Mouse (Mus musculus): ENCODE data around the gene Nkg7. TPM values are rescaled to one million over a fixed set of nuclear protein-coding genes. Genes with fewer than 3 reads are reported as not detected.

Gene Nkg7
- polyA plus RNA-seq, 1 experiment from 2014 or later: 0.26 TPM

DNA sequence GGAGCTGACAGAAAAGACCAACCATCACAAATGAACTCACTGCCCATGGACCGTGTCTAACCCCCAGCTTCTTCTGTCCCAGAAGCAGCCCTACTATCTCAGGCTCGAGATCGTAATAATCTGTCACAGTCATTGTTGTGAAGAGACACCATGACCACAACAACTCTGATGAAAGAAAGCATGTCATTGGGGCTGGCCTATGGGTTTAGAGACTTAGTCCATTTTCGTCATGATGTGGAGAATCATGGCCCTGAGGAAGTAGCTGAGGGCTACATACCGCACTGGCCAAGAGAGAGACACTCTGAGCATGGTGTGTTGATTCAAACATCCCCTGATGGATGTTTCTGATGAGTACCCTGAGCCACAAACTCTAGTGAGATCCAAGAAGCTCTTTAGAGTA, 2.2 kb upstream of the Nkg7 start:
- no peak overlapping the region for H3K4me3 ChIP-seq (ENCODE audit: inconsistent target)
- H3K79me2 ChIP-seq (ENCODE audit: inconsistent target): no peaks in the 10 kb centered on the region
- 91% methylated on average over 5 of the region's 5 CpGs for WGBS (ENCODE audit: missing documents)
- no peak overlapping the region for H3K27ac ChIP-seq
- no peaks in the 10 kb centered on the region for H3K36me3 ChIP-seq (ENCODE audit: inconsistent target)

- H3K36me3 ChIP-seq (ENCODE audit: inconsistent target): no peaks in the 10 kb centered on the region
- H3K4me3 ChIP-seq (ENCODE audit: inconsistent target): no peak overlapping the region
- 61% methylated on average over 4 of the region's 4 CpGs for WGBS (ENCODE audit: missing documents)
- no peak overlapping the region for H3K27ac ChIP-seq
- H3K79me2 ChIP-seq (ENCODE audit: inconsistent target): no peaks in the 10 kb centered on the region
Observed at GRCm38 (mm10) chr7:43438611-43439010, 1.7 kb downstream of the Nkg7 start.

DNA sequence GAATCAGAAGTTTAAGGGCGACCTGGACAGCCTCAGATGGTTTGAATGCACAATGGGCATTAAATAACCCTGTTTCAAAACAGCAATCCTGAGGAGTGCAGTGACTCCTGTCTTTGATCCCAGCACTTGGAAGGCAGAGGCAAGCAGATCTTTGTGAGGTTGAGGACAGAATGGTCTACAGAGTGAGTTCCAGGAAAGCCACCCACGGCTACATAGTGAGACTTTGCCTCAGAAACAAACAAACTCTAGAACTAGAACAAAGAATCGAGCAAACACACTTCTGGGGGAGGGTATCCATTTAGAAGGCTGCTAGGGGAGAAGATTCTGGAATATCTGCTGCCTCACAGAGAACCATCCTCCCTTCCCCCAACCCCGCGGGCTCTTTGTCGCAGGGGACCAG, 3.6 kb downstream of the Nkg7 start, which contains the start of gene Cldnd2:
TSS of gene Cldnd2 (plus strand) at position 301 of the 400 bp plus-strand sequence.
- H3K27ac ChIP-seq: no peak within 1 kb of the TSS
- H3K4me3 ChIP-seq (ENCODE audit: inconsistent target): no peak within 1 kb of the TSS
- H3K79me2 ChIP-seq (ENCODE audit: inconsistent target): peaks cover 15% of the 10 kb centered on the region
- whole genome bisulfite sequencing (ENCODE audit: missing documents): 92% methylated on average over 6 of the region's 6 CpGs
- no peaks in the 10 kb centered on the region for H3K36me3 ChIP-seq (ENCODE audit: inconsistent target)

GRCm38 (mm10) chr7:43441071-43441470, 4.2 kb downstream of the Nkg7 start:
- no peak overlapping the region for H3K4me3 ChIP-seq (ENCODE audit: inconsistent target)
- WGBS (ENCODE audit: missing documents): 86% methylated on average over 3 of the region's 3 CpGs

GRCm38 (mm10) chr7:43442684-43443083, 5.8 kb downstream of the Nkg7 start:
- 1% methylated on average over 9 of the region's 9 CpGs for WGBS (ENCODE audit: missing documents)
- H3K79me2 ChIP-seq (ENCODE audit: inconsistent target): peaks cover 35% of the 10 kb centered on the region
- H3K4me3 ChIP-seq (ENCODE audit: inconsistent target): peak overlapping the region; percentile 67
- H3K36me3 ChIP-seq (ENCODE audit: inconsistent target): no peaks in the 10 kb centered on the region
- peak overlapping the region; percentile 94 for H3K27ac ChIP-seq

More at GRCm38 (mm10) chr7:43441071-43441470, 4.2 kb downstream of the Nkg7 start:
- Histone ChIP-seq H3K27ac (no peak overlapping the region), H3K79me2 (ENCODE audit: inconsistent target) (peaks cover 19% of the 10 kb centered on the region), H3K36me3 (ENCODE audit: inconsistent target) (no peaks in the 10 kb centered on the region)

DNA sequence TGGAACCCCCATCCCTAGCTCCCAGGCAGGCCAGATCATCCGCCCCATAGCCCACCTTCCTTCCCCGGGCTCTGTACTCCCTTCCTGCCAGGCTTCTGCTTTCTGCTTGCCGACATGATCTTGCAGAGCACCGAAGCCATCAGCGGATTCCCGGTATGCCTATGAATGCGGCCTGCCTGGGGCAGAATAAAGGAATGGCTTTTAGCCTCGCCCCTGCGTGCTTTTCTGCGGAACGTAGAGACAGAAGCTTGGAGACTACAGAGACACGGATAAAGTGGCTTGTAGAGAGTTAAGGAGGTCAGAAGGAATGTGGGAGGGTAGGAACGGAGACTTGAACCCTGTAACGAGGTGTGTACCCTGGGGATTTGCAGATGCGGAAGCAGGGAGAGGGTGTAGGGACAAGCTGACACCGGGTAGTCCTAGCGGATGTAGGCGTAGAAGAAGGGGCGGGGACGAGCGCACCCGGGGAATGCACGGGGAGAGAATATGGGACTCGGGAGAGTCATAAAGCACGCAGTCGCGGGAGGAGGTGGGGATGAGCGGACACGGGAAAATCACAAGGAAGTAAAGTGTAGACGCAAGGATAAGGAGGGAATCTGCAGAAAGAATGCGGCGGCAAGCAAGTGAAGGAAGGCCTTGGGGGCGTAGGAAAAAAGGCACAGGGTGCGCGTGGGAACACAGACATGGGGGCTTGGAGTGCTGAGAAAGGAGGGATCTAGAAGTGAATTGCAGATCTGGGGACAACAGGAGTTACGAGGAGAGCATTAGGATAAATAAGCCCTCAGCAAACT, 6.4 kb downstream of the Nkg7 start:
- Histone ChIP-seq H3K27ac (peak overlapping the region; percentile 94), H3K36me3 (ENCODE audit: inconsistent target) (no peaks in the 10 kb centered on the region), H3K4me3 (ENCODE audit: inconsistent target) (peak overlapping the region; percentile 67), H3K79me2 (ENCODE audit: inconsistent target) (peaks cover 42% of the 10 kb centered on the region)
- 1% methylated on average over 36 of the region's 36 CpGs for WGBS (ENCODE audit: missing documents)

DNA sequence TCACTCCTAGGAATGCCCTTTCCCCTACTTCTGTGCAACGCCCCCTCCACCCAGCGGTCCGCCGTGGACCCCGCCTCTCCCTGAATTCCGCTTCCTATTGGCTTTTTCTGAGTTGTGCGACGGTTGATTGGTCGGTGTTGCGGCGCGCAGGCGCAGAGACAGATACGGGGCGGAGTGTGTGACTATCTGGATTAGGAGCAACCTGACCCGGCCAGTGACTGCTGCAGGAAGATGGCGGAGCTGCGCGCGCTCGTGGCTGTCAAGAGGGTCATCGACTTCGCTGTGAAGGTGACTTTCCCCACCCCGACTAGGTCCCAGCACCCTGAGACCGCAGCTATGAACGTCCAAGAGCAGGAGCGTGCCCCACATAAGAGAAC, 7.0 kb downstream of the Nkg7 start, which contains the start of the genes Etfb and Gm45233:
TSS of gene Etfb (plus strand) at position 167 of the 377 bp plus-strand sequence.
TSS of gene Gm45233 (plus strand) at position 212 of the 377 bp plus-strand sequence.
- H3K4me3 ChIP-seq (ENCODE audit: inconsistent target): peak within 1 kb of the TSS; percentile 67
- peak within 1 kb of the TSS; percentile 94 for H3K27ac ChIP-seq
- H3K36me3 ChIP-seq (ENCODE audit: inconsistent target): no peaks in the 10 kb centered on the region
- WGBS (ENCODE audit: missing documents): under 1% methylated on average over 27 of the region's 27 CpGs
- peaks cover 47% of the 10 kb centered on the region for H3K79me2 ChIP-seq (ENCODE audit: inconsistent target)

DNA sequence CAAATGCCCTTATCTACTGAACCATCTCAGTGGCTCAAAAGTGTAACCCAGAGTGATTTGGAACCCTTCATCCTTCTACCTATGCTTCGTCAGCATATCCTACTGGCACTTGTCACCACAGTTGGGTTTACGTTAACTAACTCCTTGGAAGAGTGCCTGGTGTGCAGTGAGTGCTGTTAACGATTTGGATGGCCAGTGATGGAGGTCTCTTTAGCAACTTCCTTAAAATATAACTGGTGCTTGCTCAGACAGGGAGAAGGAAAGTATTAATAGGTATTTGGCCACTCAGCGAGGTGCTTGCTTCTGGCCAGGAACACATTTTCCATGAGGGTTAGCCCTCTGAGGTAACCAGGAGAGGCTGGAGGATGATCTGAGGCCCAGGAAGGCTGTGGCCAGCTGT, 10.9 kb downstream of the Nkg7 start:
- 46% methylated on average over 4 of the region's 4 CpGs for WGBS (ENCODE audit: missing documents)
- no peak overlapping the region for H3K4me3 ChIP-seq (ENCODE audit: inconsistent target)
- H3K36me3 ChIP-seq (ENCODE audit: inconsistent target): 0 out of 2 replicates have a peak, but pooled peaks cover 2% of the 10 kb centered on the region
- peaks cover 52% of the 10 kb centered on the region for H3K79me2 ChIP-seq (ENCODE audit: inconsistent target)
- H3K27ac ChIP-seq: no peak overlapping the region

DNA sequence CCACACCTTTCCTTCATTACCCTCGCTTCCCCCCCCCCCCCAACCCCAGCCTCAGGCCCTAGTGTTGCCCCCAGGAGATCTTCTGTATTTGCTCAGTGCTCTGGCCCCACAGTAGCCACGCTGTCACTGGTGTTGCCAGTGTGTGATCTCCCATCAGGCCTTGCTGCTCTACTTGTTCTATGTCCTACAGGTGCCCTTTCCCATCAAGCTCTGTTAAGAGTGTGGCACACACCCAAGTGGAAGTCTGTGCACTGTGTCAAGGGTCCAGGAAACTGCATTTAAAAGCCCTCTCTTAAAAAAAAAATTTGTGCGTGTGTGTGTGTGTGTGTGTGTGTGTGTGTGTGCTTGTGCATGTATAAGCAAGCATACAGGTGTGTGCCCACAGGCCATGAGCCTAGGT, 11.4 kb downstream of the Nkg7 start:
- H3K36me3 ChIP-seq (ENCODE audit: inconsistent target): 0 out of 2 replicates have a peak, but pooled peaks cover 6% of the 10 kb centered on the region
- no peak overlapping the region for H3K4me3 ChIP-seq (ENCODE audit: inconsistent target)
- 55% methylated on average over 2 of the region's 3 CpGs for WGBS (ENCODE audit: missing documents)
- peaks cover 52% of the 10 kb centered on the region for H3K79me2 ChIP-seq (ENCODE audit: inconsistent target)
- no peak overlapping the region for H3K27ac ChIP-seq

GRCm38 (mm10) chr7:43449811-43450210, 12.9 kb downstream of the Nkg7 start:
- no peak overlapping the region for H3K27ac ChIP-seq
- no peak overlapping the region for H3K4me3 ChIP-seq (ENCODE audit: inconsistent target)
- WGBS (ENCODE audit: missing documents): 94% methylated on average over 2 of the region's 2 CpGs
- peaks cover 44% of the 10 kb centered on the region for H3K79me2 ChIP-seq (ENCODE audit: inconsistent target)
- peaks cover 17% of the 10 kb centered on the region for H3K36me3 ChIP-seq (ENCODE audit: inconsistent target)

DNA sequence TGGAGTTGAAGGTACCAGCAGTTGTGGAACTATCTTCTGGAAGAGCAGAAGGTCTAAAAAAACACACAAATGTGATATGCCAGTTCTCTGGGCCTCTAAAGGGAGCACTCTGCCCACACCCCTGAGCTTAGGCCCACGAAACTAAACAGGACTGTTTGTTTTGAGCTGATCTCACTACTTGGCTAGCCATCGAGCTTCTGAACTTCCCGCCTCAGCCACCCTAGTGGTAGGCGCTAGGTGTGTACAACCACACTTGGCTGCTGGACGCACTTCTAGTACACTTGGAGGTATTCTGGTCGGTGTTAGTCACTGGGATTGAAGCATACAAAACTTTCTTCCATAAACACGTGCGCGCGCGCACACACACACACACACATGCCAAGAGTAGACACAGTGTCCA, 14.9 kb downstream of the Nkg7 start:
- H3K4me3 ChIP-seq (ENCODE audit: inconsistent target): no peak overlapping the region
- 92% methylated on average over 11 of the region's 11 CpGs for WGBS (ENCODE audit: missing documents)
- peaks cover 26% of the 10 kb centered on the region; the same call in 1 of the 2 replicates for H3K79me2 ChIP-seq (ENCODE audit: inconsistent target)
- peaks cover 26% of the 10 kb centered on the region for H3K36me3 ChIP-seq (ENCODE audit: inconsistent target)
- H3K27ac ChIP-seq: no peak overlapping the region

- peaks cover 17% of the 10 kb centered on the region; the same call in 1 of the 2 replicates for H3K79me2 ChIP-seq (ENCODE audit: inconsistent target)
- H3K36me3 ChIP-seq (ENCODE audit: inconsistent target): peaks cover 33% of the 10 kb centered on the region
- no peak overlapping the region for H3K4me3 ChIP-seq (ENCODE audit: inconsistent target)
- H3K27ac ChIP-seq: no peak overlapping the region
- WGBS (ENCODE audit: missing documents): 21% methylated on average over 4 of the region's 4 CpGs
Observed at GRCm38 (mm10) chr7:43452609-43453008, 15.7 kb downstream of the Nkg7 start.

DNA sequence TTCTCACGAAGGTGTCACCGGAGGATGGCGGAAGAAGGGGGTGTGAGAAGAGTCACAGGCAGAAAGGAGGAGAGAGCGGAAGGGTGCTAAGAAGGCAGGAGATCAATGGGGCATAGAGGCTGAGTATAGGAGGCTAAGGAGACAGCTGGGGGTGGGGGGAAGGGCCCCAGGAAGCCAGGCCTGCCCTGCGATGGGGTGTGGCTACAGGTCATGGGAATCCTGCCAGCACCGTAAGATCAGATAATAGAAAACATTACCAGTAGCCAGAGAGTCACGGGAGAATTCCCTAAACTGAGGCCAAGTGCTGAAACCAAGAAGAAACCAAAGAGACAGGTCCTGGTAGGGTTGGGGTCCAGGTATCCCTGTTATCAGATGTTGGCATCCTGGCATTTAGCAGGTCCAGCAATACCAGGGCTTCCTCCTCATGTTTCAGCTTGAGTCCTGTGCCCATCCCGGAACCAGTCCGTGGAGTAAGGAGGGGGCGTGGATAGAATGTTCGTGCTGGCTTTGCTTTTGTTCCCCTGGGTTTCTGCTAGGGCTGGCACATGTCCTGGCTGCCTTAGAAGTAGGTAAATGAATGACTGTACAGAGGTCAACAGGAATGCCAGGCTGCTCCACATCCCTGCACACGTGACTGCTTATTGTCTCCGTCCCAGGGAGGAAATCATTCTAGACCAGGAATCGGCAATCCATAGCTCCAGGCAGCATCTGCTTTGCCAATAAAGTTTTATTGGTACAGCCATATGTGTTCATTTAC, 16.9 kb downstream of the Nkg7 start:
- H3K36me3 ChIP-seq (ENCODE audit: inconsistent target): peaks cover 33% of the 10 kb centered on the region
- WGBS (ENCODE audit: missing documents): 87% methylated on average over 14 of the region's 14 CpGs

GRCm38 (mm10) chr7:43454371-43454770, 17.5 kb downstream of the Nkg7 start:
- peaks cover 33% of the 10 kb centered on the region for H3K36me3 ChIP-seq (ENCODE audit: inconsistent target)
- H3K79me2 ChIP-seq (ENCODE audit: inconsistent target): 0 out of 2 replicates have a peak, but pooled peaks cover 4% of the 10 kb centered on the region
- H3K27ac ChIP-seq: no peak overlapping the region
- WGBS (ENCODE audit: missing documents): 90% methylated on average over 6 of the region's 6 CpGs
- H3K4me3 ChIP-seq (ENCODE audit: inconsistent target): no peak overlapping the region

More for the DNA sequence above, 16.9 kb downstream of the Nkg7 start:
- H3K27ac ChIP-seq: no peak overlapping the region
- no peak overlapping the region for H3K4me3 ChIP-seq (ENCODE audit: inconsistent target)
- H3K79me2 ChIP-seq (ENCODE audit: inconsistent target): peaks cover 6% of the 10 kb centered on the region; the same call in 1 of the 2 replicates

DNA sequence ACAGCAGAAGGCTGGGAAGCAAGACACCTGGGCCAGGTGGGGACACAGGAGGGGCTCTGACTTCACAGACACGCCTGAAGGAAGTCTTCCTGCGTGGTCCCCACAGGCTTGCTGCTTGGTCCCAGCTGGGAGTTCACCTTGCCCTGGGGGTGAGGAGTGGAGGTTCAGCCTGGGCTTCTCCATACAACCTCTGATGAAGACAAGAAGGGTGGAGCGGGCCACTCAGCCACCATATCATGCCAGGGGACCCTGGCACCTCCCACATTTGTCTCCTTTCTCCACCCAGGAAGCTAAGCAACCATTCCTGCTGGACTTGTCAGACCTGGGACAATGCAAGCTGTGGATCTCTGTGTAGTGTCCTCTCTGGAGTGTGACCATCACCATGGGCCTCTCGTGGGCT, 26.0 kb downstream of the Nkg7 start, which contains the start of gene Vsig10l:
TSS of gene Vsig10l (plus strand) at position 301 of the 400 bp plus-strand sequence.
- WGBS (ENCODE audit: missing documents): 94% methylated on average over 4 of the region's 4 CpGs
- H3K4me3 ChIP-seq (ENCODE audit: inconsistent target): no peak within 1 kb of the TSS
- H3K79me2 ChIP-seq (ENCODE audit: inconsistent target): no peaks in the 10 kb centered on the region
- H3K36me3 ChIP-seq (ENCODE audit: inconsistent target): no peaks in the 10 kb centered on the region
- no peak within 1 kb of the TSS for H3K27ac ChIP-seq

Data from macrophage (primary cell).